Mouse (Mus musculus): ENCODE measurements around the gene Lrp2bp. TPM values are rescaled to one million over a fixed set of nuclear protein-coding genes. Genes with fewer than 3 reads are reported as not detected.

The Lrp2bp gene
- total RNA-seq, 2 experiments from 2014 or later = 0.66 TPM; not detected in 1

DNA sequence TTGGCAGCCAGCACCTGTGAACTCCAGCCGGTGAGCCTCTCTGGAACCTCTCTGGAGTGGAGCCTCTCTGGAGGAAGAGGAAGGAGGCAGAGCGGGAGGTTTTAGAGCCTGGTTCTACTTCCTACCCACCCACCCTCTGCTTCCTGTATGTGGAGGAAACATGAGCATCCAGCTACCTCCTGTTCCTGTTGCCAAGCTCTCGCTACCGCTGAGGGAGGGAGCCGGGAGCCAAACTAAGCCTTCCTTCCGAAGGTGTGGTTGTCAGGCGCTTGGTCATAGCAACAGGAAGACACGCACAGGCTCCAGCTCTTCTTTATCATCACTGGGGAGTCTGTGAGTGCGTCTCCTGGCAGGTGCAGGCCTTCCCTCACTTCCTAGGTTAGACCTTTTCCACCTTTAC is 23.1 kb downstream of the Lrp2bp start:
- no peak for ATAC-seq (replicated peaks; ENCODE audit: low FRiP score, low TSS enrichment, poor library complexity, severe bottlenecking)

- no peak for ATAC-seq (replicated peaks; ENCODE audit: low FRiP score, low TSS enrichment, poor library complexity, severe bottlenecking)
Observed at GRCm38 (mm10) chr8:46022758-46023157, 23.7 kb downstream of the Lrp2bp start.

DNA sequence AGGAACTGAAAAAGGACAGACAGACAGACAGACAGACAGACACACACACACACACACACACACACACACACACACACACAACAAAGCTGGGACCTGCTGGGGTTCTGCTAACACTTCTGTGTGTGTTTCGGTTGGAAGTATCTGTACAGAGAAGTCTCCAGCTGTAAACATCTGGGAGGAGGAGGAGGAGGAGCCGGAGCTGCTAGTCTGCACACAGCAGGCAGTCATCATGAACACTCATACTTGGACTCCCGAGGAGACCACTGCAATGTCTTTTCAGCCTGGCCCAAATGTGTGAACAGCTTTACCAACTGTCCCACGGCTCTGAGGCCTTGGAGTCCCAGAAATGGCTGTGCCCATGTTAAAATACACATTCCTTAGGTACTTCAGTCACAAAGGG is 25.3 kb downstream of the Lrp2bp start:
- no peak for ATAC-seq (replicated peaks; ENCODE audit: low FRiP score, low TSS enrichment, poor library complexity, severe bottlenecking)

DNA sequence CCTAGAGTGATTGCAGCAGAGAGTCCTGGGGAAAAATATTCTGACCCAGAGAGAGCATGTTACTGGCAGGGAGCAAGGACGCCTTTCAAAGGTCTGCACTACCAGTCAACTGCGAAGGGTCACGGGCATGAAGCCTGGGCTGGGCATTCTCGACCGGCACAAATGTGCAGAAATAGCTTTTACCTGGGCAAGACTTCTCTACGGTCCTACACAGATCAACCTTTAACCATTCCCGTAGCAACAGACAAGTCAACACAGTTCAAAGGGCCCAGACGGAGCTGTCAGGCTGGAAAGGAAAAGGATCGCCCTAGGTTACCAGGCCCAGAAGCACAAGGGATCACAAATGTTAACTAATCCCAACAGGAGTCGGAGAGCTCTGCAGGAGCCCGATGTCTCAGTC is 37.1 kb downstream of the Lrp2bp start:
- no peak for ATAC-seq (replicated peaks; ENCODE audit: low FRiP score, low TSS enrichment, poor library complexity, severe bottlenecking)

DNA sequence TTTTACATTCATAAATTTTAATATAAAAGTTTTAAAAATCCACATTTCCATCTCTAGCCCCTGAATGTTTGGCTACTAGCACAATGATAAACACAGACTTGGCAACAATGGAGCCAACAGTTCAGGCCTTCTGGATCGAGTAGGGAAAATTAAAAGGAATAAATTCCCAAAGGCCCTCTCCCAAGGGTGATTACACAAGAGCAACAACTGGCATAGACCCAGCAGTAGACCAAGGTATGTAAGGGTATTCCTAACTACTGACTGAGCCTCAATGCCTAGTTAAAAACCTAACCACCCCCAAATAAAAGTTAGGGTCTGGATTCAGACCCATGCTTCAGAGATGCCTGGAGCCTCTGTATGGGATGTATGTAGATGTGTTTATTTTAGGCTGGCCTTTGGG is 40.6 kb downstream of the Lrp2bp start:
- no peak for ATAC-seq (replicated peaks; ENCODE audit: low FRiP score, low TSS enrichment, poor library complexity, severe bottlenecking)

GRCm38 (mm10) chr8:46040260-46040659 is 41.2 kb downstream of the Lrp2bp start:
- ATAC-seq (replicated peaks; ENCODE audit: low FRiP score, low TSS enrichment, poor library complexity, severe bottlenecking) = no peak

DNA sequence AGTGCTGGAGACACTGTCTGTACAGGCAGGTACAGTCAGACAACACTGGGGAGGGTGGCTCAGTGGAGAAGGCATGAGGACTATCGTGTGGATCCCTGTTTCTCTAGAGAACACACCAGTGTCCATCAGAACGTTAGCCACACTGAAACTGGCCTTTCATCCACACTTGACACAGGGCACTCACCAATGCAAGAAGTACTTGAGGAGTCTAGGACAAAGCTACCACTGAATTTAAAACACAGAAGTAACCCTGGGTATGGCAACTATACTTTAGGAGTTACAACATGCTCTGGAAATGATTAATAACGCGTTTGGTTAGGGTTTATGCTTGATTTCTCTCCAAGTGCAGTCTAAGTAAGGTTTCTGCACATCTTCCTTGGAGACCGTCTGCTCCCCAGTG is 73.7 kb downstream of the Lrp2bp start:
- no peak for ATAC-seq (replicated peaks; ENCODE audit: low FRiP score, low TSS enrichment, poor library complexity, severe bottlenecking)

- no peak for ATAC-seq (replicated peaks; ENCODE audit: low FRiP score, low TSS enrichment, poor library complexity, severe bottlenecking)
Observed at GRCm38 (mm10) chr8:46073540-46074140, 74.5 kb downstream of the Lrp2bp start.

DNA sequence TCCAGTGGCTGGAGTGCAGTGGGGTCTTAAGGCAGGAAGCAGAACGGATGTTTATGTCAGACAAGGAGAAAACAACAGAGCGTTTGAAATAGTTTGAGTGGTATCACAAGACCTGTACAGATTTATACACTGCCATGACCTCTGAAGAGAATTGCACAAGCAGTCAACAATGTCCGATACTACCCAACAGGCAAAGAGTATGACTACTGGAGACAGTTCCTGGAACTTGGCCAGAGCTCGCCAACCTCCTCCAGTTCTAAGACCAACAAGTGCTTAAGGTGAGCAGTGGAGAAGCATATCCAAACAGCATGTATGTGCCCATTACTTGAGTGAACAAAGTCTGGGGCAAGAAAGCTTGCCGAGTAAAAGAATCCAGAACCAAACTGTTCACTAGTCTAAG is 76.1 kb downstream of the Lrp2bp start:
- no peak for ATAC-seq (replicated peaks; ENCODE audit: low FRiP score, low TSS enrichment, poor library complexity, severe bottlenecking)

- ATAC-seq (replicated peaks; ENCODE audit: low FRiP score, low TSS enrichment, poor library complexity, severe bottlenecking) = no peak
Observed at GRCm38 (mm10) chr8:46078866-46079265, 79.8 kb downstream of the Lrp2bp start.

Other genes with a start within 250 kb of the Lrp2bp start
- not detected in 2 replicates for gene Pdlim3, start 113.8 kb upstream of the Lrp2bp start, total RNA-seq (2014; fragmentation: Nextera tagmentation)
- not detected in 2 replicates for gene Pdlim3, start 113.8 kb upstream of the Lrp2bp start, total RNA-seq (2017)
- gene Ccdc110, start 64.7 kb upstream of the Lrp2bp start, total RNA-seq (2014; fragmentation: Nextera tagmentation) = not detected in 2 replicates
- gene Ccdc110, start 64.7 kb upstream of the Lrp2bp start, total RNA-seq (2017) = not detected in 2 replicates
- 1.6 and 3.2 TPM in 2 replicates for gene 1700029J07Rik, start 24.1 kb upstream of the Lrp2bp start, total RNA-seq (2014; fragmentation: Nextera tagmentation)
- gene 1700029J07Rik, start 24.1 kb upstream of the Lrp2bp start, total RNA-seq (2017) = 0.08 and 3.5 TPM in 2 replicates
- gene Ufsp2, start 23.8 kb upstream of the Lrp2bp start, total RNA-seq (2014; fragmentation: Nextera tagmentation) = 40.9 and 41.1 TPM in 2 replicates
- 72.1 and 82.1 TPM in 2 replicates for gene Ufsp2, start 23.8 kb upstream of the Lrp2bp start, total RNA-seq (2017)
- gene Ankrd37, start 6.4 kb downstream of the Lrp2bp start, total RNA-seq (2014; fragmentation: Nextera tagmentation) = 0.79 TPM in 1 of 2 replicates, not detected in the other
- gene Ankrd37, start 6.4 kb downstream of the Lrp2bp start, total RNA-seq (2017) = 2.3 and 8.4 TPM in 2 replicates
- 20.9 and 28.4 TPM in 2 replicates for gene Cfap97, start 152.5 kb downstream of the Lrp2bp start, total RNA-seq (2014; fragmentation: Nextera tagmentation)
- gene Cfap97, start 152.5 kb downstream of the Lrp2bp start, total RNA-seq (2017) = 23.3 and 45.9 TPM in 2 replicates
- gene Snx25, start 152.9 kb downstream of the Lrp2bp start, total RNA-seq (2014; fragmentation: Nextera tagmentation) = 8.5 and 15.4 TPM in 2 replicates
- 15.5 and 25.4 TPM in 2 replicates for gene Snx25, start 152.9 kb downstream of the Lrp2bp start, total RNA-seq (2017)
- gene Slc25a4, start 212.0 kb downstream of the Lrp2bp start, total RNA-seq (2014; fragmentation: Nextera tagmentation) = 51.8 and 73.7 TPM in 2 replicates
- gene Slc25a4, start 212.0 kb downstream of the Lrp2bp start, total RNA-seq (2017) = 122 and 140 TPM in 2 replicates